Mouse (Mus musculus) adipocyte (in vitro differentiated cells): Measurements from ENCODE around the gene Bcdin3d.
"Not testable (repeated sequence)": the region's sequence is repeated elsewhere in the genome, so short reads cannot be mapped to it uniquely, and the experiment has no call there.

Experiments
- DNase-seq: peaks from one replicate; pipeline ENCODE4 v3.0.0-alpha.2; 2016; ENCODE audit warnings: low spot score

Gene Bcdin3d

DNA sequence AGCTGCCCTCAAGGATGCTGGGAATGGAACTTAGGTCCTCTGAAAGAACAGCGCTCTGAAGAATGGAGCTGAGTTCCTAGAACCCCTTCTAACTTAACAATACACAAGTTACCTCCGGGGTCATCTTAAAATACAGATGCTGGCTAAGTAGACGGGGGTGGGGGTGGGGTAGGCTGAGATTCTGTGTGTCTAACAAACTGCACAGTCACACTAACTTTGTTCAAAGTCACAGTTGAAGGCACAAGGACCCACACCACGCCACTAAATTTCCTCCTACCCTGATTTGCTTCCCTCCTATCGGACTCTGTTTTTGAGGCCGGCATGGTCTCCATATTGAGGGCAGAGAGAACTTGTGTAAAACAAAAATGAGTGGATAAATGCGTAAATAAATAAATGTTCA is 1.6 kb downstream of the Bcdin3d start:
- no peak for DNase-seq

DNA sequence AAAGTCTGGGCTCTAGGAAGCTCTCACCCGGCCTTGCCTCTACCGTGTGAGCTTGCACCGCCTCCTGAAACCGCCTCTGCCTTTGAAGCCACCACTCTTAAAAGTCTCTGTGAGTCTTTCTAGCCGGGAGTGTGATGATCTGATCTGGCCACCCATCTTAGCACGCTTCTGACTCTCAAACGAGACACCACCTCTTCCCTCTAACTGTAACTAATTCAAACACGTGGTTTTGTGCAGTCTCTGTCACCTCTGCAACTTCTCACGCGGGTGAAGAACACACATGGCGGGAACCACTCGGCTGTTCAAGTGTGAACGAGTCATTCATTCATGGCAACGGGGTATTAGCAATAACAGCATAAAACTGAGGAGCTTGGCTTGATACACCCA is 2.9 kb downstream of the Bcdin3d start:
- no peak for DNase-seq

- DNase-seq: peak; percentile 57
Observed at GRCm38 (mm10) chr15:99470971-99471676, 3.4 kb downstream of the Bcdin3d start.

DNA sequence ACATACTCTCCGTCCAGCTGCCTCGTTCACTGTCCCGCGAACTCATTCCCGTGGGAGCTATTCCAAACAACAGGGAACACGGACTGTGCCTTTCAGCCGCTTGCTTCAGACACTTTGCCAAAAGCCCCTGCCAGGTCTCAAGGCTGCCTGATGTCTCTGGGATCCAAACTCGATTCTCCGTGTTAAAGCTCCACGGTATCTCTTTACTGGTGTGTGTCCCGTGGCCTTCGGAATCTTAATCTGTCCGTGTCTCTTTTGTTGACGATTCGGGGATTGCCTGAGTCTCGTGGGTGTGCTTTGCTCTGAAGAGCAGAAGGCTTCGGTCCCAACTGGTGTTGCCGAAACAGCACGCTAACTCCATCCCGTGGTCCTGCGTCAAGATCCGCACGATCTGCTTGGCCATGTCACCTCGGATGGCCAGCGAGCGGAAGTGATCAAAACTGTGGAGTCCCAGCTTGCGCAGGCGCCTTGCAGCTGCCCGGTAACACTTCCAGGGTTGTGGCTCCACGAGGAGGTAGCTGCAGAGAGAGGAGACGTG is 4.2 kb downstream of the Bcdin3d start:
- DNase-seq: no peak

GRCm38 (mm10) chr15:99469736-99470135 is 4.8 kb downstream of the Bcdin3d start:
- DNase-seq: no peak

DNA sequence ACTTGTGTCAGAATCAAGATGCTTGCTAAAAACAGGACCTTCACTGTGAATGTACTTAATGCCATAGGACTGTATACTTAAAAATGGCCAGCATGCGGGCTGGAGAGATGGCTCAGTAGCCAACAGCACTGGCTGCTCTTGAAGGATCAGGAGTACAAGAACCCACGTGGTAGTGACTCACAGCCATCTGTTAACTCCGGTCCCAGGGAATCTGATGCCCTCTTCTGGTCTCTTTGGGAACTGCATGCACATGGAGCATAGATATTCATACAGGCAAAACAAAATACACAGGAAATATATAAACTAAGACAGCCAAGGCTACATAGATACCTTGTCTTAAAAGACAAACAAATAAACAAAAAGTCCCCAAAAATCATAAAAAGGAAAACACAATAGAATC is 5.5 kb downstream of the Bcdin3d start:
- DNase-seq: peak; percentile 77

GRCm38 (mm10) chr15:99463194-99463593 is 11.3 kb downstream of the Bcdin3d start:
- DNase-seq: no peak

DNA sequence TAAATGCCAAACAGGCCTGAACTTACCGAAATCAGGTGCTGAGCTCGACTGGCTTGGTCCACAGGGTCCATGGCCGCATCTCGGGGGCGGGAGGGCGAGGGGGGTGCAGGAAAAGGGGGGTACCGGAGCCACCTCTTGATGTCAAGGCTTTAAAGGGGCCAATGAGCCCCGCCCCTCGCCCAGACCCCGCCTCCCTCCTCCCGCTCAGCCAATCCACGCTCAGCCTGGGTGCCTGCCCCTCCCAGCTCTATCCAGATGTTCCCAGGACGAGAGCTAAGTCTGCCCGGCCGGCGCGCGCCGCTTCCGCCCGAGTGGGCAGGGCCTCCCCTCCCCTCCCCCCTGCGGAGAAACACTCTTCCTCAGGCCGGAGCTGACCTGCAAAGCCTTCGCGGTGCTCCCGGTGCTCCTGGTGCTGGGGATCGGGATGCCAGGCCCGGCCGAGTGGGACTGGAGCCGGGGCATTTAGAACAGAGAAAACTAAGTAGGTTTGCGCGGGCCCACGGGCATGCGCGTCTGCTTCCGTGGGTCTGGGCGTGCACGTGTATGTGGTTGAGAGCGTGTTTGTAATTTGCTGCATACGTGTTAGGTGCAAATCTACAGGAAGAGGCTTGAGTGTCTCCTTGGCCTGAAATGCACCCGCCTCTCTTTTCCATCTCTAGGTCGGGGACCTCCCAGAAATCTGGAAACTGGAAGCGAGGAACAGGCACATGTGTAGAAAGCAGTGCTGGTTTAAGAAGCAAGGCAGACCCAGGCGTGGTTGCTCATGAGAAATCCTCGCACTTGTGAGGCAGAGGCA is 16.7 kb downstream of the Bcdin3d start, which contains the start of gene Nckap5l:
TSS of gene Nckap5l (minus strand) at position 143 of the 796 bp plus-strand sequence.
- peak; percentile 94 for DNase-seq

GRCm38 (mm10) chr15:99456963-99457605 is 17.4 kb downstream of the Bcdin3d start:
- DNase-seq: peak; percentile 40

DNA sequence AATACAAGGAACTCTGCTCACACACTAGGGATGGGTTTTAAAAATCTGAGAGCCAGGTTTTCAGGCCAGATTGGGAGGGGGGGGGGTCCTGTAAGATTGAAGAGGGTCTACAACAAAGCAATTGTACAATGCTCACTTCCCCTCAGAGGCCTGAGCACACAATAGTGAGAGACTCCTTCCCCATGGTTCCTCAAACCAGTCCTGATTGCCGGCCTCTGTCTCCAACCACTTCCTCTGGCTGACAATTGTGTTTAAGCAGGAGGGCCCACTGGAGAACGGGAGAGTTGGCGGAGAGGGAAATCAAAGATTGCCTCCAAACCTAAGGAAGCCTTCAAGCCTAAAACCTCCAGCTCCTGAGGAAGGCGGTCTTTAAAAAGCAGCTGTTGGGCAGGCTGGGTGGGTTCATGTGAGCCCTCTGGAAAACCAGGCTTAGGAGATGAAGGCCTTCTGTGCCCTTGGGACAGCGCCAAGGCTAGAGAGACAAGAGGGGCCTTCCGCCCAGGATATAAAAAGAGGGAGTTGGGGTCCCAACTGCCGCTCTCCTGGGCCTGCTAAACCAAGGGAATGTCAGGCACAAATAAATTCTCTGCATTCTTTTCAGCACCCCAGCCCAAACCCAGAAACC is 18.1 kb downstream of the Bcdin3d start:
- peak; percentile 21 for DNase-seq

GRCm38 (mm10) chr15:99455415-99455814 is 19.1 kb downstream of the Bcdin3d start:
- DNase-seq: no peak

DNA sequence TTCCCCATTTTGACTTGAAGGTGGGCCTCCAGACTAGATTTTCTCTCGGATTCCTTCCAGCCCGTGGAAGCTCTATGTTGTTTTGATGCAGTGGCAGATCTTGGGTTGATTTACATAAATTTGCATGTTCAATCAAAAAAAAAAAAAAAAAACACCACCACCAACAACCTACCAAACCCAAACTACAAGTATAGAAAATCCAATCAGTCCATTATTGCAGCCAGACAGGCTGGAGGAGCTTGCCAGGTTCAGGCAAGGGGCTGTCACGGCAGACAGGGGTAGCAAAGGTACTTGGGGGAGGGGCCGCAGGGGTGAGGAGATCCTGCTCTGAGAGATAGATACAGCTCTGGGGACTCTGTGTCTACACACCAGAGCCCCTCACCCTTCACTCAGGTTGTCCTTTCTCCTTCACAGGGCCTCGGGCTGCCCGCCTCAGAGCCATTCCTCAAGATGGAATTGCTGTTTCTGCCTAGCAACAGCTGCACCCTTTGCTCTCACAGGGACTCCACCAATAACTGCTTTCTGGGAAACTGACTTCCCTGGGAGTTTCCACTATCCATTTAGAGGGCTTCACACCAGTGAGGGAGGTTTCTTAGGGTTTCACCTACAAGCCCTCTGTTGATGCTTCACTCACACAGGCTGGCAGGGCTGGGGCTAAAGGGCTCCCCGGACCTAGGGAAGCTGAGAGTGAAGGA is 19.8 kb downstream of the Bcdin3d start:
- DNase-seq: no peak

- no peak for DNase-seq
Observed at GRCm38 (mm10) chr15:99453153-99453900, 21.2 kb downstream of the Bcdin3d start.

DNA sequence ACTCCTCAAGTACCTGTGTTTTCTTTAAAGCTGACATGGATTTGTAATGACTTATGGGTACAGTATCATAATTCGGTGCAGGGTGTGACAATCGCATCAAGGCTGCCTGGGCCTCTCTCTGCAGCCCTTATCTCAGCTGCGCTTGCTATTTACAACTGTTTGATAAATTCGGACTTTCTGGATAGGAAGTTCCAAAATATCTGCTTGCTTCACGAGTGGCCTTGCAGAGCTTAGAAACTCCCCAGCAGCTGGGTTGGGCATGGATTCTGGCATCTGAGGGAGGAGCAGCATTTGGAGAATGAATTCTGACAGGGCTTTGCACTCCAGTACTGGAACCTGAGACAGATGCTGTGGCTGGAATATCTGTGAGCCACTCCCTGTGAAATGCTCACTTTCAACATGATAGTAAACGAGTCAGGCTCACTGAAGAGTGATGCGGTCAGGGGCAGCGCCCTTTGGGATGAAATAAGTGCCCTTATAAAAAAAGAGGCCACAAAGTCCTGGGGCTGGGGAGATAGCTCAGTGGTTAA is 24.7 kb downstream of the Bcdin3d start:
- no peak for DNase-seq

- no peak for DNase-seq
Observed at GRCm38 (mm10) chr15:99449131-99449750, 25.3 kb downstream of the Bcdin3d start.

GRCm38 (mm10) chr15:99446136-99446535 is 28.4 kb downstream of the Bcdin3d start:
- not testable (repeated sequence) for DNase-seq

GRCm38 (mm10) chr15:99445567-99445966 is 29.0 kb downstream of the Bcdin3d start:
- DNase-seq: peak; percentile 24

- DNase-seq: no peak
Observed at GRCm38 (mm10) chr15:99442358-99442757, 32.2 kb downstream of the Bcdin3d start.

GRCm38 (mm10) chr15:99440816-99441457 is 33.6 kb downstream of the Bcdin3d start:
- no peak for DNase-seq
